ENCODE assay signal across 8 mouse cellular contexts in genomic region chr19:46422384-46423338, GRCm38 (mm10). TPM values are rescaled to one million over a fixed set of nuclear protein-coding genes. Genes with fewer than 3 reads are reported as not detected.
A peak's percentile ranks its signal among the peaks of the same experiment; 100 is the strongest.
DNase-seq lines count a peak whose midpoint lies in the region; ATAC-seq and TF ChIP-seq lines count a peak whose summit lies in the region.

No protein-coding gene starts in this region.

- H3K9me3 ChIP-seq in heart, embryonic 13.5 days = no peaks in the 10 kb centered on the region
- no peaks in the 10 kb centered on the region for H3K9me3 ChIP-seq in forebrain, embryonic 15.5 days
- no peaks in the 10 kb centered on the region for H3K9me3 ChIP-seq in midbrain, embryonic 13.5 days

- peaks cover 51% of the 10 kb centered on the region for H3K4me1 ChIP-seq in heart, embryonic 13.5 days
- peaks cover 41% of the 10 kb centered on the region for H3K4me1 ChIP-seq in cerebellum, adult 2 months (ENCODE audit: control insufficient read depth, insufficient read depth, low read length)
- peaks cover 38% of the 10 kb centered on the region for H3K4me1 ChIP-seq in forebrain, embryonic 15.5 days
- peaks cover 44% of the 10 kb centered on the region for H3K4me1 ChIP-seq in midbrain, embryonic 13.5 days (replicated peaks)

- peaks cover 22% of the 10 kb centered on the region for H3K36me3 ChIP-seq in heart, embryonic 13.5 days
- H3K36me3 ChIP-seq in forebrain, embryonic 15.5 days = no peaks in the 10 kb centered on the region
- H3K36me3 ChIP-seq in midbrain, embryonic 13.5 days = peaks cover 10% of the 10 kb centered on the region

- H3K4me2 ChIP-seq in heart, embryonic 13.5 days = no peak overlapping the region
- no peak overlapping the region for H3K4me2 ChIP-seq in forebrain, embryonic 15.5 days (replicated peaks)
- H3K4me2 ChIP-seq in midbrain, embryonic 13.5 days (replicated peaks) = no peak overlapping the region

- no peak for TF ChIP-seq POLR2A in cerebellum, adult 2 months (IDR thresholded peaks at IDR 0.05; ENCODE audit: borderline replicate concordance, insufficient read depth, low read length)

- no peak overlapping the region for H3K9ac ChIP-seq in heart, embryonic 13.5 days
- H3K9ac ChIP-seq in forebrain, embryonic 15.5 days (replicated peaks) = no peak overlapping the region
- H3K9ac ChIP-seq in midbrain, embryonic 13.5 days (replicated peaks) = 0 out of 2 replicates have a peak overlapping the region, but pooled peaks have one; percentile 32

- no peaks in the 10 kb centered on the region for H3K27me3 ChIP-seq in heart, embryonic 13.5 days (replicated peaks)
- no peaks in the 10 kb centered on the region for H3K27me3 ChIP-seq in cerebellum, adult 2 months (ENCODE audit: control insufficient read depth, insufficient read depth, low read length)
- no peaks in the 10 kb centered on the region for H3K27me3 ChIP-seq in forebrain, embryonic 15.5 days
- no peaks in the 10 kb centered on the region for H3K27me3 ChIP-seq in midbrain, embryonic 13.5 days

- no peak overlapping the region for H3K4me3 ChIP-seq in heart, embryonic 13.5 days
- H3K4me3 ChIP-seq in cerebellum, adult 2 months (replicated peaks; ENCODE audit: insufficient read depth, low read depth, low read length) = no peak overlapping the region
- H3K4me3 ChIP-seq in forebrain, embryonic 15.5 days = no peak overlapping the region
- no peak overlapping the region for H3K4me3 ChIP-seq in midbrain, embryonic 13.5 days (replicated peaks)

- peak overlapping the region; percentile 48; the same call in 1 of the 2 replicates for H3K27ac ChIP-seq in heart, embryonic 13.5 days (replicated peaks)
- H3K27ac ChIP-seq in cerebellum, adult 2 months (ENCODE audit: insufficient read depth, low read length) = peak overlapping the region; percentile 36
- peak overlapping the region; percentile 79 for H3K27ac ChIP-seq in forebrain, embryonic 15.5 days (replicated peaks)
- H3K27ac ChIP-seq in midbrain, embryonic 13.5 days = peak overlapping the region; percentile 54

- DNase-seq in heart, adult 8-10 months (ENCODE audit: low spot score) = no peak
- DNase-seq in cerebellum, adult 2 months = peak; percentile 86 to 92
- no peak for DNase-seq in B cell, adult 2 months
- no peak for DNase-seq in spleen, adult 18-20 months
- no peak for DNase-seq in urinary bladder, adult 2 months (ENCODE audit: low spot score)

- 49% methylated on average over 11 of the region's 11 CpGs for WGBS in heart, embryonic 13.5 days
- 10% methylated on average over 11 of the region's 11 CpGs for WGBS in cerebellum, adult 2 months
- 33% methylated on average over 11 of the region's 11 CpGs for WGBS in forebrain, embryonic 15.5 days
- 43% methylated on average over 11 of the region's 11 CpGs for WGBS in midbrain, embryonic 13.5 days

- no peak for ATAC-seq in heart, embryonic 13.5 days (ENCODE audit: extremely low read depth, insufficient number of reproducible peaks, low FRiP score, low TSS enrichment)
- ATAC-seq in forebrain, embryonic 15.5 days (replicated peaks) = peak; percentile 93
- ATAC-seq in midbrain, embryonic 13.5 days = peak; percentile 75

- no peak for TF ChIP-seq CTCF in cerebellum, adult 2 months (IDR thresholded peaks at IDR 0.05; ENCODE audit: borderline replicate concordance, insufficient read depth, low read depth, low read length)

RNA-seq across cellular contexts. Expression of gene Sufu, which starts 26.0 kb away (rescaled TPM):
- 18.4 and 19.3 TPM in 2 replicates for polyA plus RNA-seq in heart, embryonic 13.5 days (2015; fragmentation: Nextera tagmentation; extraction: Ambion mirVana)
- 10 to 100 TPM; 11.7 to 13.0 (median 12.1) TPM for total RNA-seq in heart, adult 8-10 months (2022)
- polyA plus RNA-seq in cerebellum, adult 2 months (2012; rRNA removed) = 15.0 and 16.2 TPM in 2 replicates
- 28.9 and 30.5 TPM in 2 replicates for polyA plus RNA-seq in forebrain, embryonic 15.5 days (2015; fragmentation: Nextera tagmentation; extraction: Ambion mirVana)
- 27.7 and 28.6 TPM in 2 replicates for polyA plus RNA-seq in midbrain, embryonic 13.5 days (2015; fragmentation: Nextera tagmentation; extraction: Ambion mirVana)
- polyA plus RNA-seq in urinary bladder, adult 2 months (2012; rRNA removed) = 15.5 and 19.7 TPM in 2 replicates

RNA-seq across cellular contexts. Expression of gene Actr1a, which starts 27.1 kb away (rescaled TPM):
- 108 and 111 TPM in 2 replicates for polyA plus RNA-seq in heart, embryonic 13.5 days (2015; fragmentation: Nextera tagmentation; extraction: Ambion mirVana)
- total RNA-seq in heart, adult 8-10 months (2022) = 10 to 100 TPM; 86.7 to 93.0 (median 89.0) TPM
- polyA plus RNA-seq in cerebellum, adult 2 months (2012; rRNA removed) = 185 and 196 TPM in 2 replicates
- polyA plus RNA-seq in forebrain, embryonic 15.5 days (2015; fragmentation: Nextera tagmentation; extraction: Ambion mirVana) = 374 and 380 TPM in 2 replicates
- polyA plus RNA-seq in midbrain, embryonic 13.5 days (2015; fragmentation: Nextera tagmentation; extraction: Ambion mirVana) = 331 and 333 TPM in 2 replicates
- polyA plus RNA-seq in urinary bladder, adult 2 months (2012; rRNA removed) = 99.3 and 101 TPM in 2 replicates

Comparison
In these comparisons a context has a peak if more than half of its experiments do, and no peak if none do; other contexts are left out.
1. DNase-seq: peak in cerebellum, adult 2 months (2 of 2); none in heart, adult 8-10 months (single experiment), B cell, adult 2 months (0 of 2), spleen, adult 18-20 months (0 of 2) and urinary bladder, adult 2 months (single experiment).
2. Peak in every context shown above with its lines, with median percentiles within 50 percentile points of each other: H3K27ac ChIP-seq.